Mouse (Mus musculus) liver, postnatal 0 days (tissue): ENCODE measurements around the gene Fbxo22. TPM values are rescaled to one million over a fixed set of nuclear protein-coding genes. Genes with fewer than 3 reads are reported as not detected.
"Not testable (repeated sequence)": the region's sequence is repeated elsewhere in the genome, so short reads cannot be mapped to it uniquely, and the experiment has no call there.

ENCODE experiments used
- ATAC-seq: fragments of 200-750 bp; cut with Nextera tagmentation; 2 replicates; pipeline ENCODE4 v1.8.0; 2017; ENCODE audit warnings: mild to moderate bottlenecking, moderate library complexity
- DNase-seq: peaks from one replicate; pipeline ENCODE4 v3.0.0-alpha.2; 2016
- H3K27ac ChIP-seq: fragments of 300-500 bp; sonication (generic); 2 replicates; pipeline ENCODE4 v1.5.1; 2014; ENCODE audit warnings: antibody characterized with exemption, moderate library complexity, mild to moderate bottlenecking, low read depth
- H3K27me3 ChIP-seq: fragments of 300-500 bp; sonication (generic); 2 replicates; pipeline ENCODE4 v1.6.1; 2014; ENCODE audit warnings: low read length, control low read depth, mixed read lengths; ENCODE audit not compliant: insufficient read depth
- H3K36me3 ChIP-seq: fragments of 300-500 bp; sonication (generic); replicated peaks from 2 replicates; pipeline ENCODE4 v1.6.1; 2014; ENCODE audit warnings: mild to moderate bottlenecking, control low read depth, low read length, moderate library complexity, mixed read lengths; ENCODE audit not compliant: insufficient read depth
- H3K4me1 ChIP-seq: fragments of 300-500 bp; sonication (generic); 2 replicates; pipeline ENCODE4 v1.6.1; 2014; ENCODE audit warnings: antibody characterized with exemption, mild to moderate bottlenecking, control low read depth; ENCODE audit not compliant: insufficient read depth
- H3K4me2 ChIP-seq: fragments of 300-500 bp; sonication (generic); 2 replicates; pipeline ENCODE4 v1.6.1; 2014; ENCODE audit warnings: low read depth, mild to moderate bottlenecking, low read length, moderate library complexity, mixed read lengths
- H3K4me3 ChIP-seq: fragments of 300-500 bp; sonication (generic); 2 replicates; pipeline ENCODE4 v1.5.1; 2014; ENCODE audit warnings: low read depth, low read length
- H3K9ac ChIP-seq: fragments of 300-500 bp; sonication (generic); replicated peaks from 2 replicates; pipeline ENCODE4 v1.6.1; 2014; ENCODE audit warnings: mild to moderate bottlenecking, moderate library complexity
- H3K9me3 ChIP-seq: fragments of 300-500 bp; sonication (generic); 2 replicates; pipeline ENCODE4 v1.6.1; 2016; ENCODE audit warnings: mild to moderate bottlenecking, control low read depth, low read length, mixed read lengths
- CTCF ChIP-seq: sonication (generic); IDR thresholded peaks from 2 replicates; pipeline ENCODE4 v1.5.1; 2016; ENCODE audit warnings: antibody characterized with exemption, low read depth
- EP300 ChIP-seq: IDR thresholded peaks from 2 replicates; pipeline ENCODE4 v1.6.1; 2016; ENCODE audit warnings: antibody characterized with exemption, low read depth, mild to moderate bottlenecking
- WGBS: fragments of 180-500 bp; shearing (Covaris S2); extraction: QIAGEN DNeasy Blood & Tissue Kit; methylation state at CpG from one replicate; pipeline ENCODE4 v1.1.7; 2014; ENCODE audit not compliant: insufficient replicate concordance; 5-methylcytosine and 5-hydroxymethylcytosine counted together
- polyA plus RNA-seq: library from polyadenylated mRNA; unstranded; fragments of >200 nt; fragmentation: Nextera tagmentation; extraction: Ambion mirVana; gene quantifications from 2 replicates; pipeline ENCODE4 v1.2.1, GENCODE M21; 2015

The Fbxo22 gene
- polyA plus RNA-seq, 1 experiment from 2014 or later: 25.0 TPM

DNA sequence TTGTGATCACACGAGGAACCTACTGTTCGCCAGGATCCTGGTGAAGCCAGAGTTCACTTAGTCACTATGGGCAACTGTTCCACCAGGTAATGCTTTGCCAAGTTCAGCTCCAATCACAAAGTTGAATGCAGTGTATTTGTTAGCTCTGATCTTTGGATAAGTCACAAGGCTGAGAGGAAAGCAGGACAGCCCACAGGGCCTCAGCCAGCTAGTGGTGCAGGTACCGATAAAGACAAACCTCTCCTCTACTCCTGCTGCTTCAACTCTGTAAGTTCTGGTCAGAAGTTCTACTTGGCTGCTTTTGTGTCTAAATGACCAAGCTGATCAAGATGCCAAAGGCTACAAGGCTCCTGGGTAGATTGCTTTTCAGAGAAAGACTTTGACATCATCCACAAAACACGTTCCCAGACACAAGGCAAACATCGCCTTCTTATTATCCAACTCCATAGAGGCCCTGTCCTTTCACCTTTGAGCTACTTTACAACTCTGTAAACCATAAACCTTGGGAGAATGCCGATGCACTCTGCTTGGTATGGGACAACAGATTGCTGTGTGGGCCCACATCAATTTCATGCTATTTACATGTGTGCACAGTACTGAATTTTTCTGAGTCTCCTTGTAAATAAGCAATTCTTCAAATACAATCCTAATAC is 42.0 kb downstream of the Fbxo22 start:
- 67% methylated on average over 6 of the region's 6 CpGs for WGBS
- TF ChIP-seq EP300 (no peak), CTCF (no peak)
- H3K27ac ChIP-seq: peak overlapping the region; percentile 20; the same call in 1 of the 2 replicates
- H3K4me2 ChIP-seq: no peak overlapping the region
- no peaks in the 10 kb centered on the region for H3K36me3 ChIP-seq
- H3K9me3 ChIP-seq: no peaks in the 10 kb centered on the region
- H3K4me1 ChIP-seq: no peaks in the 10 kb centered on the region
- peak; percentile 84 for ATAC-seq
- H3K27me3 ChIP-seq: no peaks in the 10 kb centered on the region
- no peak overlapping the region for H3K9ac ChIP-seq
- H3K4me3 ChIP-seq: no peak overlapping the region
- no peak for DNase-seq

DNA sequence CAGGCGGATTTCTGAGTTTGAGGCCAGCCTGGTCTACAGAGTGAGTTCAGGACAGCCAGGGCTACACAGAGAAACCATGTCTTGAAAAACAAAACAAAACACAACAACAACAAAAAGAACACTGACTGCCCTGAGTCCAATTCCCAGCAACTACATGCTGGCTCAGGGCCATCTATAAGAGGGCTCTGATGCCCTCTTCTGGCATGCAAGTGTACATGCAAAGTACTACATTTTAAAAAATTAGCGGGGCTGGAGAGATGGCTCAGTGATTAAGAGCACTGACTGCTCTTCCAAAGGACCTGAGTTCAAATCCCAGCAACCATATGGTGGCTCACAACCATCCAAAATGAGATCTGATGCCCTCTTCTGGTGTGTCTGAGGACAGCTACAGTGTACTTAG is 43.4 kb downstream of the Fbxo22 start:
- H3K4me2 ChIP-seq, H3K9me3 ChIP-seq, H3K36me3 ChIP-seq, H3K27me3 ChIP-seq, H3K4me3 ChIP-seq, H3K27ac ChIP-seq, DNase-seq, H3K4me1 ChIP-seq, H3K9ac ChIP-seq: not testable (repeated sequence)
- peak; percentile 60 for TF ChIP-seq CTCF
- WGBS: 48% methylated on average over 2 of the region's 2 CpGs
- ATAC-seq: peak; percentile 29; the same call in 1 of the 2 replicates

DNA sequence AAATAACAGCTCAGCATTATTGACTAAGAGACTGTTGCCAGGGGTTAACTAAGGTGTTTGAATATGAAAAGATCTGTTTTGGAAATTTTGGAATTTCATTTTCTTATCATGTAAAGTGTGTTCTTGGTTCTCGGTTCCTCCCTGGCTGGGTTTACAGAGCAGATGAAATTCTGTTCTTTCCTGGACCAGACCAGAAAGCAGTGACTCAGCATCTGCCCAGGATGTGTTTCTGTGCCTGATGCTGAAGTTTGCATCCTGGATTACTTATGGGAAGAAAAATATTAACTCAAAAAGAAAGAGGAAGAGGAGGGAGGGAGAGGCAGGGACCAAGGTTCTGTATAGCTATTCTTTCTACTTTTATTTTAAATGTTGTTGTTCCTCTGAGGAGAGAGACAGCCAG is 45.1 kb downstream of the Fbxo22 start:
- no peak overlapping the region for H3K27ac ChIP-seq
- H3K36me3 ChIP-seq: no peaks in the 10 kb centered on the region
- 23% methylated on average over 1 of the region's 1 CpGs for WGBS
- no peak for TF ChIP-seq EP300
- TF ChIP-seq CTCF: no peak
- H3K4me3 ChIP-seq: no peak overlapping the region
- no peak for ATAC-seq
- no peaks in the 10 kb centered on the region for H3K4me1 ChIP-seq
- no peak for DNase-seq
- no peaks in the 10 kb centered on the region for H3K27me3 ChIP-seq
- no peaks in the 10 kb centered on the region for H3K9me3 ChIP-seq
- H3K4me2 ChIP-seq: no peak overlapping the region
- H3K9ac ChIP-seq: no peak overlapping the region

DNA sequence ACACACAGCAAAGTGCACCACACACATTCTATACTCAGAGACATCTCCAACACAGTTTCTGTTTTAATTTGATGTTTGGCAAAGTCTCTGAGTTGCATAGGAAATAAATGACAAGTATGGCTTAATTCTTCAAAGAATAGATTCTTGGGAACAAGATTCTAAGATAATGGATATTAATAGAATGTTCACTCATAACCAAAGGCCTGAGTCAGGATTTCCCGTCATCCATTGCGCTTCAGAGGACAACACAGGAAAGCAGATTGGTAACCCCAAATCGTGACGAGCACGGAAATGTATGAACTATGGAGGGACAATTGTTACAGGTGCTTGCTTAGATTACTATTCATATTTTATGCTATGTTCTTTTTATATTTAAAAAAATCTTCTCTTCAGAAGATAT is 46.3 kb downstream of the Fbxo22 start:
- no peak for DNase-seq
- no peak overlapping the region for H3K4me3 ChIP-seq
- no peaks in the 10 kb centered on the region for H3K27me3 ChIP-seq
- no peak for ATAC-seq
- no peak for TF ChIP-seq EP300
- TF ChIP-seq CTCF: no peak
- H3K4me2 ChIP-seq: no peak overlapping the region
- no peak overlapping the region for H3K9ac ChIP-seq
- 72% methylated on average over 5 of the region's 5 CpGs for WGBS
- no peaks in the 10 kb centered on the region for H3K36me3 ChIP-seq
- no peaks in the 10 kb centered on the region for H3K9me3 ChIP-seq
- H3K27ac ChIP-seq: peak overlapping the region; percentile 60; the same call in 1 of the 2 replicates
- H3K4me1 ChIP-seq: no peaks in the 10 kb centered on the region

DNA sequence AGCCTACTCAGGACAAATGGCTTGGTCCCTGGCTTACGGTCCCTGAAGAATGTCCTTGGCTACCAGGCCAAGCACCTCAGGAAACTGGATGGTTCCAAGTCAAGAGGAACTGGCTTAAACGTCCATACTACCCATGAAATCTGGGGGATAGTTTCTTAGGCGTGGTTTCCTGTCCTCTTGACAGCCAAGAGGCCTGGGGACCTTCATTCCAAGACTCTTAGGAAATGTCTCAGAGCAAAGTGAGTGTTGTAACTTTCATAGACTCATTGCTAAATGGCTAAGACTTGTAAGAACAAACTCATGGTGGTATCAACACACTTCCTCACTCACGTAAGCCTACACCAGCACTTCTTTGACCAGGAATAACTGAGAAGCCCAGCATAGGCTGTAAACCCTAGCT is 46.9 kb downstream of the Fbxo22 start:
- Histone ChIP-seq H3K36me3 (no peaks in the 10 kb centered on the region), H3K4me1 (no peaks in the 10 kb centered on the region), H3K9me3 (no peaks in the 10 kb centered on the region), H3K27me3 (no peaks in the 10 kb centered on the region), H3K9ac (no peak overlapping the region), H3K27ac (peak overlapping the region; percentile 42; the same call in 1 of the 2 replicates), H3K4me2 (no peak overlapping the region), H3K4me3 (no peak overlapping the region)
- 44% methylated on average over 4 of the region's 4 CpGs for WGBS
- TF ChIP-seq EP300 (0 out of 2 replicates have a peak, but pooled peaks have one; percentile 24), CTCF (no peak)
- ATAC-seq (peak; percentile 40; the same call in 1 of the 2 replicates), DNase-seq (no peak)

DNA sequence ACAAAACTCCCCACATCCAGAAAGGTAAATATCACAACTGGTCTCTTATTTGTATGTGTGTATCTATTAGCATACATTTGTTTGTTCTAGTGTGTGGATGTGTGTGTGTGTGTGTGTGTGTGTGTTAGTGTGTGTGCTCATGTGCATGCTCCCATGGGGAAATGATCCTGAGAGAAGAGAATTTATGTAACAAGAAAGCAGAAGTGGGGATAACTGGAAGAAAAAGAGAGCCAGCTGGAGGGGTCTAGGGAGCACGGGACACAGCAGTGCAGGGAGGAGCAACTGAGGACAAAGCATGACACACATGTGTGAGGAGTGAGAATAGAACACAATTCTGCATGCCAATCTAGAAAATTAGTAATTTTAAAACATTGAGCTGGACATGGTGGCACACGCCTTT is 48.4 kb downstream of the Fbxo22 start:
- TF ChIP-seq CTCF (no peak), EP300 (no peak)
- ATAC-seq: no peak

DNA sequence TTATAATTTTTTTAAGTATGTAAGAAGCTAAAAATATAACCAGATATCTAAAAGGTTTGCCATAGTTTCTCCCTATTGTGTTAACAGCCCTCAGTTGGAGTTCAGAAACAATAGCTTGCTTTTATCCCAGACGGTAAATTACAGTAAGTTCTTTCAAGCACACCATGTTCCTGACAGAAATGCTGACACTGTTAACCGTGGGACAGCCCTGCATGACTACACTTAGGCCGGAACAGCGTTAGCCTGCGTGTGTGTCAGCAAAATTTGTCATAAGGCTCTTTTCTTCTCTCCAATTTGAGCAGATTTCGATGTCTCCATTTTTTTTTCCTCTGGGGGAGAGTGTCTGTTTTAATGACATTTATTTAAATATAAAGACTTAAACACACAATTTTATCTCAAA is 51.0 kb downstream of the Fbxo22 start:
- Histone ChIP-seq H3K9ac (no peak overlapping the region), H3K9me3 (no peaks in the 10 kb centered on the region), H3K27ac (no peak overlapping the region), H3K4me2 (no peak overlapping the region), H3K4me3 (no peak overlapping the region), H3K36me3 (no peaks in the 10 kb centered on the region), H3K4me1 (no peaks in the 10 kb centered on the region), H3K27me3 (no peaks in the 10 kb centered on the region)
- peak; percentile 79 for TF ChIP-seq EP300
- TF ChIP-seq CTCF: no peak
- 71% methylated on average over 6 of the region's 6 CpGs for WGBS
- ATAC-seq: peak; percentile 21; the same call in 1 of the 2 replicates
- no peak for DNase-seq

More for the DNA sequence above, 48.4 kb downstream of the Fbxo22 start:
- Histone ChIP-seq H3K4me2 (no peak overlapping the region), H3K36me3 (no peaks in the 10 kb centered on the region), H3K27ac (no peak overlapping the region), H3K4me1 (no peaks in the 10 kb centered on the region), H3K27me3 (no peaks in the 10 kb centered on the region), H3K9ac (no peak overlapping the region), H3K4me3 (no peak overlapping the region), H3K9me3 (no peaks in the 10 kb centered on the region)
- no peak for DNase-seq
- 60% methylated on average over 2 of the region's 2 CpGs for WGBS
